Mouse (Mus musculus) midbrain, postnatal 0 days (tissue): ENCODE measurements around the gene Usp54. TPM values are rescaled to one million over a fixed set of nuclear protein-coding genes. Genes with fewer than 3 reads are reported as not detected.

Experiments used
- ATAC-seq: fragments of 200-750 bp; cut with Nextera tagmentation; 2 replicates; pipeline ENCODE4 v1.8.0; 2017; ENCODE audit warnings: moderate number of reproducible peaks, mild to moderate bottlenecking, moderate TSS enrichment, moderate library complexity; ENCODE audit not compliant: low FRiP score
- DNase-seq: peaks from one replicate; pipeline ENCODE4 v3.0.0-alpha.2; 2015; ENCODE audit warnings: low spot score
- H3K27ac ChIP-seq: fragments of 300-500 bp; sonication (generic); 2 replicates; pipeline ENCODE4 v1.5.1; 2014; ENCODE audit warnings: low read depth, mild to moderate bottlenecking, low read length, mixed read lengths
- H3K27me3 ChIP-seq: fragments of 300-500 bp; sonication (generic); 2 replicates; pipeline ENCODE4 v1.6.1; 2014; ENCODE audit warnings: low read length, control low read depth, mixed read lengths; ENCODE audit not compliant: insufficient read depth
- H3K36me3 ChIP-seq: fragments of 300-500 bp; sonication (generic); 2 replicates; pipeline ENCODE4 v1.6.1; 2014; ENCODE audit warnings: low read length, control low read depth, mixed read lengths; ENCODE audit not compliant: insufficient read depth
- H3K4me1 ChIP-seq: fragments of 300-500 bp; sonication (generic); 2 replicates; pipeline ENCODE4 v1.6.1; 2014; ENCODE audit warnings: mild to moderate bottlenecking, control low read depth, antibody characterized with exemption, low read length, mixed read lengths; ENCODE audit not compliant: insufficient read depth
- H3K4me2 ChIP-seq: fragments of 300-500 bp; sonication (generic); 2 replicates; pipeline ENCODE4 v1.6.1; 2014; ENCODE audit warnings: low read depth, mild to moderate bottlenecking, low read length, mixed read lengths; ENCODE audit not compliant: poor library complexity, severe bottlenecking
- H3K4me3 ChIP-seq: fragments of 300-500 bp; sonication (generic); 2 replicates; pipeline ENCODE4 v1.5.1; 2014; ENCODE audit warnings: low read depth, mild to moderate bottlenecking, low read length, moderate library complexity
- H3K9ac ChIP-seq: fragments of 300-500 bp; sonication (generic); replicated peaks from 2 replicates; pipeline ENCODE4 v1.6.1; 2014; ENCODE audit warnings: mild to moderate bottlenecking, low read length, moderate library complexity, mixed read lengths; ENCODE audit not compliant: poor library complexity, severe bottlenecking
- H3K9me3 ChIP-seq: fragments of 300-500 bp; sonication (generic); 2 replicates; pipeline ENCODE4 v1.6.1; 2016; ENCODE audit warnings: low read length, control low read depth
- CTCF ChIP-seq: IDR thresholded peaks from 2 replicates; pipeline ENCODE4 v1.5.1; 2016; ENCODE audit warnings: antibody characterized with exemption, mild to moderate bottlenecking
- WGBS: fragments of 180-500 bp; shearing (Covaris S2); extraction: QIAGEN DNeasy Blood & Tissue Kit; methylation state at CpG from one replicate; pipeline ENCODE4 v1.1.7; 2014; 5-methylcytosine and 5-hydroxymethylcytosine counted together
- polyA plus RNA-seq: library from polyadenylated mRNA; unstranded; fragments of >200 nt; fragmentation: Nextera tagmentation; extraction: Ambion mirVana; gene quantifications from 2 replicates; pipeline ENCODE4 v1.2.1, GENCODE M21; 2015
- total RNA-seq: library from RNA; depleted of rRNA; stranded (reverse); fragments of >200 nt; gene quantifications from 2 replicates; pipeline ENCODE4 v1.2.3, GENCODE M21; 2014

The Usp54 gene
- total and polyA plus RNA-seq, 2 experiments from 2014 or later = 6.0 to 25.5 TPM

- TF ChIP-seq CTCF = no peak
- 91% methylated on average over 5 of the region's 5 CpGs for WGBS
- ATAC-seq (no peak), DNase-seq (no peak)
- H3K9me3 ChIP-seq = no peaks in the 10 kb centered on the region
- H3K4me3 ChIP-seq = no peak overlapping the region
- no peaks in the 10 kb centered on the region for H3K27me3 ChIP-seq
- H3K36me3 ChIP-seq = peaks cover 50% of the 10 kb centered on the region
- H3K4me2 ChIP-seq = no peak overlapping the region
- no peaks in the 10 kb centered on the region for H3K4me1 ChIP-seq
- H3K9ac ChIP-seq = no peak overlapping the region
- no peak overlapping the region for H3K27ac ChIP-seq
Measured at GRCm38 (mm10) chr14:20561897-20562296, 79.0 kb downstream of the Usp54 start.

GRCm38 (mm10) chr14:20550136-20550535 lies 90.7 kb downstream of the Usp54 start:
- H3K9me3 ChIP-seq = no peaks in the 10 kb centered on the region
- 96% methylated on average over 2 of the region's 2 CpGs for WGBS
- no peaks in the 10 kb centered on the region for H3K27me3 ChIP-seq
- H3K4me3 ChIP-seq = no peak overlapping the region
- ATAC-seq (no peak), DNase-seq (no peak)
- H3K36me3 ChIP-seq = peaks cover 24% of the 10 kb centered on the region
- H3K4me2 ChIP-seq = no peak overlapping the region
- TF ChIP-seq CTCF = no peak
- H3K27ac ChIP-seq = no peak overlapping the region
- no peak overlapping the region for H3K9ac ChIP-seq
- H3K4me1 ChIP-seq = peaks cover under 1% of the 10 kb centered on the region; the same call in 1 of the 2 replicates

- no peak for TF ChIP-seq CTCF
- WGBS = under 1% methylated on average over 29 of the region's 29 CpGs
Measured at GRCm38 (mm10) chr14:20546415-20546814, 94.4 kb downstream of the Usp54 start, which contains the start of gene Ppp3cb. Gene Ppp3cb (minus strand): TSS chr14:20546573.

GRCm38 (mm10) chr14:20545529-20546331 lies 95.1 kb downstream of the Usp54 start:
- H3K27ac ChIP-seq = peak overlapping the region; percentile 99
- under 1% methylated on average over 57 of the region's 67 CpGs for WGBS

More at GRCm38 (mm10) chr14:20546415-20546814, 94.4 kb downstream of the Usp54 start, which contains the start of gene Ppp3cb:
- H3K4me1 ChIP-seq = peaks cover 4% of the 10 kb centered on the region; the same call in 1 of the 2 replicates
- H3K4me3 ChIP-seq = peak within 1 kb of the TSS; percentile 92
- H3K4me2 ChIP-seq = peak within 1 kb of the TSS; percentile 53
- peak within 1 kb of the TSS; percentile 99 for H3K27ac ChIP-seq
- no peaks in the 10 kb centered on the region for H3K27me3 ChIP-seq
- H3K9ac ChIP-seq = peak within 1 kb of the TSS; percentile 97
- ATAC-seq = peak; percentile 92
- H3K9me3 ChIP-seq = no peaks in the 10 kb centered on the region
- DNase-seq = peak; percentile 96
- H3K36me3 ChIP-seq = peaks cover 24% of the 10 kb centered on the region

GRCm38 (mm10) chr14:20544467-20545411 lies 96.1 kb downstream of the Usp54 start:
- Histone ChIP-seq H3K27me3 (no peaks in the 10 kb centered on the region), H3K9me3 (no peaks in the 10 kb centered on the region), H3K4me2 (peak overlapping the region; percentile 53), H3K36me3 (peaks cover 13% of the 10 kb centered on the region), H3K9ac (0 out of 2 replicates have a peak overlapping the region, but pooled peaks have one; percentile 97), H3K27ac (no peak overlapping the region), H3K4me3 (peak overlapping the region; percentile 92), H3K4me1 (peaks cover 4% of the 10 kb centered on the region; the same call in 1 of the 2 replicates)
- TF ChIP-seq CTCF = no peak
- no peak for ATAC-seq
- DNase-seq = no peak
- WGBS = 70% methylated on average over 7 of the region's 7 CpGs

More at GRCm38 (mm10) chr14:20545529-20546331, 95.1 kb downstream of the Usp54 start:
- TF ChIP-seq CTCF = no peak
- Histone ChIP-seq H3K4me2 (peak overlapping the region; percentile 53), H3K4me3 (peak overlapping the region; percentile 92), H3K9me3 (no peaks in the 10 kb centered on the region), H3K36me3 (peaks cover 18% of the 10 kb centered on the region), H3K4me1 (peaks cover 4% of the 10 kb centered on the region; the same call in 1 of the 2 replicates), H3K27me3 (no peaks in the 10 kb centered on the region), H3K9ac (peak overlapping the region; percentile 97)
- DNase-seq (peak; percentile 79), ATAC-seq (peak; percentile 92)
